Mouse (Mus musculus) embryonic fibroblast, embryonic 13.5 days (primary cell): ENCODE measurements around the gene Tmem156. TPM values are rescaled to one million over a fixed set of nuclear protein-coding genes. Genes with fewer than 3 reads are reported as not detected.

ENCODE experiments used
- H3K27ac ChIP-seq: 2 replicates; pipeline ENCODE4 v1.5.1; 2012; ENCODE audit warnings: low read length, control low read depth, inconsistent platforms; ENCODE audit not compliant: insufficient read depth
- H3K4me1 ChIP-seq: 2 replicates; pipeline ENCODE4 v1.6.1; 2011; ENCODE audit warnings: low read length; ENCODE audit not compliant: control insufficient read depth, insufficient read depth
- H3K4me3 ChIP-seq: 2 replicates; pipeline ENCODE4 v1.5.1; 2011; ENCODE audit warnings: mild to moderate bottlenecking, control low read depth, low read length; ENCODE audit not compliant: insufficient read depth
- CTCF ChIP-seq: IDR thresholded peaks from 2 replicates; pipeline ENCODE4 v1.5.1; 2011; ENCODE audit warnings: mild to moderate bottlenecking, control low read depth, low read length, moderate library complexity, borderline replicate concordance; ENCODE audit not compliant: insufficient read depth
- POLR2A ChIP-seq: IDR thresholded peaks from 2 replicates; pipeline ENCODE4 v1.6.1; 2011; ENCODE audit warnings: low read depth, mild to moderate bottlenecking, control low read depth, low read length, moderate library complexity
- polyA plus RNA-seq: library from polyadenylated mRNA; stranded (reverse); fragments of >200 nt; gene quantifications from 2 replicates; pipeline ENCODE4 v1.2.4, GENCODE M21; 2011; ENCODE audit warnings: low read depth; ENCODE audit not compliant: missing spikeins, insufficient read length

Gene Tmem156
- polyA plus RNA-seq, 1 experiment, result not detected

DNA sequence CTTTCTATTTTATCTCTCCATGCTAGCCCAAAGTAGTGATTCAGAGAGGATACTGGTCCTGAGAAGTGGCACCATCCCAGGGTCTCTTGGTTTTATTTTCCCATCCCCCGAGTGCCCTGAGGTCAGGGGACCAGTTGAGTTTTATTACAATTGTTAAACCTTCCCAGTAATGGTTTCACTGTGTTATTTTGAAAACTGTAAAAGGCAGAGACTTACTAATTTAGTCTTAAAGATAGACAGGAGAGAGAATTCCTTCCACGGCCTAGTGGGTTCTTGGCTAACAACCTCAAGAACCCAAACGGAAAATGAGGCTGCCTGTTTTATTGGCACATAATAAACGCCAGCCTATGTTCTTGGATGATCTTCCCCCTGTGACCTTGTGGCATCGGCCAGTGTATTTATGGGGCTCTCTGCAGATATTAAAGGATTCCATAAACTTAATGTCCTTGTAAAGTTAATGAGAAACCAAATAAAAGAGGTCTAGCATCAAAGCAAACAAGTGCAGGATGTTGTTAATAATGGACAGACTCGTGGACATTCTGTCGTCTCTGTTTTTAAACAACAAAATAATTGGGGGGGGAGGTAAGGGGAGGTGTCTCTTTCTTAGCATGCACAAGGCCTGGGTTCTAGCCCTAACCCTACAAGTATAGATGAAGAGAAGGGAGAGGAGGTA lies 79.9 kb downstream of the Tmem156 start:
- no peaks in the 10 kb centered on the region for H3K4me1 ChIP-seq
- TF ChIP-seq CTCF, result no peak
- no peak for TF ChIP-seq POLR2A
- no peak overlapping the region for H3K27ac ChIP-seq
- no peak overlapping the region for H3K4me3 ChIP-seq

DNA sequence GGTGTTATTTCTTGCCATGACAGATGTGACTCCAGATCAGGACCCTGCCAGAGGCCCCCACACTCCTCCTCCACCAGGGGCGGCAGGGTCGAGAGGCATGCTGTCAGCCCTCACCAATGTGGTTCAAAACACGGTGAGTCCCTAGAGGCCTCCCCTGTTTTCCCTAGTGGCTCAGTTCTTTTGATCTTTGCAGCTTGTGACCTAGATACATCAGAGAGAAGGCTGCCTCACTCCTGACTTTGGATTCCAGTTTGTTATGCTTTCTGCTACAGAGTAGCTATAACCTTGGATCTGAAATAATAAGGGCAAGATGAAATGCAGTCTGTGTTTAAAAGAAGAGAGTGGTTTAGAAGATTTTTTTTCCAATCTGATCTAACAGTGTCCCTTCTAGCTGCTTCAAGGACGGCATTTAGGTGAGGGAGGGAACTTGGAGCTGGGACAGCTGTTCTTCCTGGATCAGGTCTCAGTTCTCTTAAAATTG lies 85.9 kb downstream of the Tmem156 start:
- Histone ChIP-seq H3K4me3 (no peak overlapping the region), H3K27ac (no peak overlapping the region), H3K4me1 (peaks cover 4% of the 10 kb centered on the region)
- TF ChIP-seq CTCF (no peak), POLR2A (no peak)

DNA sequence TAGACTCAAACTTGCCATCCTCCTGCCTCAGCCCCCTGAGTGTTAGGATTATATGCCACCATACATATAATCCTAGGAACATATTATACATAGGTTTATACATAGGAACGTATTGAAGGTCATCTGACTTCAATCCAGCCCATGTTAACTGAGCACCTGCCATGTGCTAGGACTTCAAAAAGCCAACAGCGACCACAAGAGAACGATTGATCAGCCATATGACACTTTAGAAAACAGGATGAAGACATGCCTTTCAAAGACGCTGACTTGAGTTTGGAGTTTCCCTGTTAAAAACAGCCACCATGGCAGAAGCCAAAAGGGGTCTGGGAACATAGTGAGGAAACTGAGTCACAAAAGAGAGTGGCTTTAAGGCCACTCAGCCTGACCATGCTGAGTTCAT lies 86.7 kb downstream of the Tmem156 start:
- H3K27ac ChIP-seq, result no peak overlapping the region
- TF ChIP-seq POLR2A, result no peak
- TF ChIP-seq CTCF, result no peak
- peaks cover 4% of the 10 kb centered on the region for H3K4me1 ChIP-seq
- no peak overlapping the region for H3K4me3 ChIP-seq

Other genes starting within 250 kb of the Tmem156 start
- 0.23 and 1.1 TPM in 2 replicates for gene Tlr1, start 158.6 kb downstream of the Tmem156 start, polyA plus RNA-seq
- gene Tlr6, start 132.0 kb downstream of the Tmem156 start, polyA plus RNA-seq, result 2.3 and 2.8 TPM in 2 replicates
- 153 and 177 TPM in 2 replicates for gene Fam114a1, start 122.1 kb downstream of the Tmem156 start, polyA plus RNA-seq
- gene Klhl5, start 15.4 kb upstream of the Tmem156 start, polyA plus RNA-seq, result 34.2 and 35.5 TPM in 2 replicates
- gene Wdr19, start 107.6 kb upstream of the Tmem156 start, polyA plus RNA-seq, result 11.0 and 14.8 TPM in 2 replicates
- gene Rfc1, start 243.5 kb upstream of the Tmem156 start, polyA plus RNA-seq, result 50.8 and 63.8 TPM in 2 replicates